12 mouse cellular contexts compared by ENCODE assay signal in genomic region chr7:46603051-46603450, GRCm38 (mm10). TPM values are rescaled to one million over a fixed set of nuclear protein-coding genes. Genes with fewer than 3 reads are reported as not detected.
DNase-seq lines count a peak whose midpoint lies in the region; ATAC-seq and TF ChIP-seq lines count a peak whose summit lies in the region.
"Had no signal": no experiment of that assay in that cellular context is flagged by ENCODE, and none has a peak within 500 bp of the region (broad histone marks: within the 10 kb centered on the region; RNA-seq: fewer than 3 reads in every experiment).

No protein-coding gene starts in this region.

- intact Hi-C loops in heart, postnatal 14 days (cut with DNase I): no loop called here

- no peak for TF ChIP-seq EP300 in lung, postnatal 0 days (IDR thresholded peaks at IDR 0.05)

- ATAC-seq in lung, postnatal 0 days: no peak
- ATAC-seq: intestine, postnatal 0 days had no signal

- no peaks in the 10 kb centered on the region for H3K36me3 ChIP-seq in lung, postnatal 0 days (ENCODE audit: insufficient read depth, low read length)

- no peak for TF ChIP-seq CTCF in lung, postnatal 0 days (IDR thresholded peaks at IDR 0.05)

- H3K4me3 ChIP-seq in lung, postnatal 0 days (ENCODE audit: low read depth, low read length): no peak overlapping the region
- H3K4me3 ChIP-seq: myocyte had no signal

- no peaks in the 10 kb centered on the region for H3K9me3 ChIP-seq in lung, postnatal 0 days (ENCODE audit: low read length)

- H3K27me3 ChIP-seq in lung, postnatal 0 days (replicated peaks; ENCODE audit: insufficient read depth, low read length): no peaks in the 10 kb centered on the region

- H3K4me1 ChIP-seq in lung, postnatal 0 days (ENCODE audit: insufficient read depth, low read depth, low read length): 0 out of 2 replicates have a peak, but pooled peaks cover 3% of the 10 kb centered on the region

- H3K27ac ChIP-seq in lung, postnatal 0 days (ENCODE audit: low read length): no peak overlapping the region

- H3K4me2 ChIP-seq in lung, postnatal 0 days (replicated peaks; ENCODE audit: low read depth, low read length): no peak overlapping the region
- H3K4me2 ChIP-seq: heart, embryonic 11.5 days had no signal

- DNase-seq in heart, adult 18-20 months: peak; percentile 42 to 53
- no peak for DNase-seq in heart, postnatal 14 days
- peak; percentile 45 for DNase-seq in lung, postnatal 10 days
- no peak for DNase-seq in lung, postnatal 0 days (ENCODE audit: low spot score)
- peak; percentile 93 for DNase-seq in cerebellum, adult 8-10 months
- DNase-seq in lung, postnatal 36 days: peak; percentile 50
- no peak for DNase-seq in frontal cortex, postnatal 10 days (ENCODE audit: low spot score in 2 of 2)
- DNase-seq: adrenal gland, postnatal 25 days; thymus, adult 18-20 months had no signal

- WGBS in lung, postnatal 0 days: 78% methylated on average over 7 of the region's 7 CpGs

- no peak overlapping the region for H3K9ac ChIP-seq in lung, postnatal 0 days (replicated peaks; ENCODE audit: low read depth)

RNA-seq across cellular contexts. Expression of gene Sergef, which starts 36.6 kb away (rescaled TPM):
- total RNA-seq in heart, adult 18-20 months (2021): 1 to 10 TPM; 3.8 to 5.9 TPM
- total RNA-seq in heart, postnatal 14 days (2021): 1 to 10 TPM; 3.7 to 4.1 TPM
- 7.2 and 8.3 TPM in 2 replicates for polyA plus RNA-seq in lung, postnatal 0 days (2015; fragmentation: Nextera tagmentation; extraction: Ambion mirVana)

Comparison
In these comparisons a context has a peak if more than half of its experiments do, and no peak if none do; other contexts are left out.
1. DNase-seq: peak in heart, adult 18-20 months (2 of 2), lung, postnatal 10 days (single experiment), cerebellum, adult 8-10 months (single experiment) and lung, postnatal 36 days (single experiment); none in heart, postnatal 14 days (0 of 2), lung, postnatal 0 days (single experiment) and frontal cortex, postnatal 10 days (0 of 2).